Mouse (Mus musculus) lung, postnatal 0 days (tissue): ENCODE results near the gene Cenpo. TPM values are rescaled to one million over a fixed set of nuclear protein-coding genes. Genes with fewer than 3 reads are reported as not detected.
A peak's percentile ranks its signal among the peaks of the same experiment; 100 is the strongest.

Source experiments
- ATAC-seq: fragments of 200-750 bp; cut with Nextera tagmentation; 2 replicates; pipeline ENCODE4 v1.8.0; 2017; ENCODE audit warnings: moderate library complexity
- DNase-seq: peaks from one replicate; pipeline ENCODE4 v3.0.0-alpha.2; 2016; ENCODE audit warnings: low spot score
- H3K27ac ChIP-seq: fragments of 300-500 bp; sonication (generic); 2 replicates; pipeline ENCODE4 v1.5.1; 2014; ENCODE audit warnings: antibody characterized with exemption, mild to moderate bottlenecking, low read length, mixed read lengths
- H3K27me3 ChIP-seq: fragments of 300-500 bp; sonication (generic); replicated peaks from 2 replicates; pipeline ENCODE4 v1.6.1; 2014; ENCODE audit warnings: low read length, mixed read lengths; ENCODE audit not compliant: insufficient read depth
- H3K36me3 ChIP-seq: fragments of 300-500 bp; sonication (generic); 2 replicates; pipeline ENCODE4 v1.6.1; 2014; ENCODE audit warnings: low read length, mixed read lengths; ENCODE audit not compliant: insufficient read depth
- H3K4me1 ChIP-seq: fragments of 300-500 bp; sonication (generic); 2 replicates; pipeline ENCODE4 v1.6.1; 2014; ENCODE audit warnings: antibody characterized with exemption, low read depth, low read length, mixed read lengths; ENCODE audit not compliant: insufficient read depth
- H3K4me2 ChIP-seq: fragments of 300-500 bp; sonication (generic); replicated peaks from 2 replicates; pipeline ENCODE4 v1.6.1; 2014; ENCODE audit warnings: low read depth, mild to moderate bottlenecking, low read length, moderate library complexity, mixed read lengths
- H3K4me3 ChIP-seq: fragments of 300-500 bp; sonication (generic); 2 replicates; pipeline ENCODE4 v1.5.1; 2014; ENCODE audit warnings: low read depth, low read length
- H3K9ac ChIP-seq: fragments of 300-500 bp; sonication (generic); replicated peaks from 2 replicates; pipeline ENCODE4 v1.6.1; 2014; ENCODE audit warnings: low read depth, mild to moderate bottlenecking
- H3K9me3 ChIP-seq: fragments of 300-500 bp; sonication (generic); 2 replicates; pipeline ENCODE4 v1.6.1; 2016; ENCODE audit warnings: low read length, mixed read lengths
- CTCF ChIP-seq: IDR thresholded peaks from 2 replicates; pipeline ENCODE4 v1.5.1; 2016; ENCODE audit warnings: antibody characterized with exemption, mild to moderate bottlenecking
- EP300 ChIP-seq: IDR thresholded peaks from 2 replicates; pipeline ENCODE4 v1.6.1; 2016; ENCODE audit warnings: antibody characterized with exemption, mild to moderate bottlenecking, control low read depth
- WGBS: fragments of 180-500 bp; shearing (Covaris S2); extraction: QIAGEN DNeasy Blood & Tissue Kit; methylation state at CpG from one replicate; pipeline ENCODE4 v1.1.7; 2014; 5-methylcytosine and 5-hydroxymethylcytosine counted together
- polyA plus RNA-seq: library from polyadenylated mRNA; unstranded; fragments of >200 nt; fragmentation: Nextera tagmentation; extraction: Ambion mirVana; gene quantifications from 2 replicates; pipeline ENCODE4 v1.2.1, GENCODE M21; 2015

Gene Cenpo
- 4.8 and 5.3 TPM in 2 replicates for polyA plus RNA-seq

GRCm38 (mm10) chr12:4233572-4234508, at the start of gene Cenpo, which contains the start of gene Ptrhd1:
Gene Cenpo, minus strand, starts transcription at chr12:4234294.
Gene Ptrhd1, plus strand, starts transcription at chr12:4234027.
- H3K4me3 ChIP-seq = peak within 1 kb of the TSS; percentile 63
- H3K9ac ChIP-seq = peak within 1 kb of the TSS; percentile 51
- TF ChIP-seq CTCF (no peak), EP300 (no peak)
- ATAC-seq (peak; percentile 99), DNase-seq (peak; percentile 99)
- H3K9me3 ChIP-seq = no peaks in the 10 kb centered on the region
- under 1% methylated on average over 50 of the region's 50 CpGs for WGBS
- peak within 1 kb of the TSS; percentile 94 for H3K27ac ChIP-seq
- H3K27me3 ChIP-seq = no peaks in the 10 kb centered on the region
- H3K4me2 ChIP-seq = peak within 1 kb of the TSS; percentile 52
- no peaks in the 10 kb centered on the region; the same call in 1 of the 2 replicates for H3K36me3 ChIP-seq
- H3K4me1 ChIP-seq = no peaks in the 10 kb centered on the region; the same call in 1 of the 2 replicates

GRCm38 (mm10) chr12:4279878-4280277, 45.8 kb upstream of the Cenpo start:
- Histone ChIP-seq H3K9me3 (no peaks in the 10 kb centered on the region), H3K36me3 (no peaks in the 10 kb centered on the region), H3K4me3 (no peak overlapping the region), H3K9ac (no peak overlapping the region), H3K4me1 (no peaks in the 10 kb centered on the region), H3K4me2 (no peak overlapping the region), H3K27me3 (no peaks in the 10 kb centered on the region), H3K27ac (no peak overlapping the region)
- 84% methylated on average over 3 of the region's 3 CpGs for WGBS
- TF ChIP-seq EP300 (no peak), CTCF (no peak)
- DNase-seq = no peak
- no peak for ATAC-seq

GRCm38 (mm10) chr12:4278978-4279755, 45.1 kb upstream of the Cenpo start:
- TF ChIP-seq EP300 (no peak), CTCF (no peak)
- Histone ChIP-seq H3K9me3 (no peaks in the 10 kb centered on the region), H3K9ac (no peak overlapping the region), H3K4me1 (no peaks in the 10 kb centered on the region), H3K27ac (no peak overlapping the region), H3K4me3 (no peak overlapping the region), H3K36me3 (no peaks in the 10 kb centered on the region), H3K27me3 (no peaks in the 10 kb centered on the region), H3K4me2 (no peak overlapping the region)
- WGBS = 91% methylated on average over 3 of the region's 3 CpGs
- DNase-seq = no peak
- ATAC-seq = no peak

GRCm38 (mm10) chr12:4271078-4271477, 37.0 kb upstream of the Cenpo start:
- TF ChIP-seq EP300 (no peak), CTCF (no peak)
- WGBS = 81% methylated on average over 6 of the region's 6 CpGs
- no peaks in the 10 kb centered on the region for H3K4me1 ChIP-seq
- no peak overlapping the region for H3K4me2 ChIP-seq
- no peaks in the 10 kb centered on the region for H3K27me3 ChIP-seq
- no peak overlapping the region for H3K4me3 ChIP-seq
- H3K9me3 ChIP-seq = no peaks in the 10 kb centered on the region
- no peak overlapping the region for H3K9ac ChIP-seq
- ATAC-seq (no peak), DNase-seq (no peak)
- H3K27ac ChIP-seq = no peak overlapping the region
- peaks cover 6% of the 10 kb centered on the region for H3K36me3 ChIP-seq

- peaks cover 12% of the 10 kb centered on the region for H3K36me3 ChIP-seq
- 95% methylated on average over 4 of the region's 4 CpGs for WGBS
- H3K4me1 ChIP-seq = no peaks in the 10 kb centered on the region
- H3K9me3 ChIP-seq = no peaks in the 10 kb centered on the region
- H3K9ac ChIP-seq = no peak overlapping the region
- H3K27me3 ChIP-seq = no peaks in the 10 kb centered on the region
- ATAC-seq (no peak), DNase-seq (no peak)
- H3K27ac ChIP-seq = no peak overlapping the region
- no peak overlapping the region for H3K4me2 ChIP-seq
- TF ChIP-seq CTCF (no peak), EP300 (no peak)
- no peak overlapping the region for H3K4me3 ChIP-seq
Observed at GRCm38 (mm10) chr12:4267765-4268164, 33.7 kb upstream of the Cenpo start.
